Mouse (Mus musculus): ENCODE measurements around the gene Alg9. TPM values are rescaled to one million over a fixed set of nuclear protein-coding genes. Genes with fewer than 3 reads are reported as not detected.
A peak's percentile ranks its signal among the peaks of the same experiment; 100 is the strongest.

The Alg9 gene
- total RNA-seq, 2 experiments from 2014 or later = 29.0 to 31.1 TPM

- H3K4me3 ChIP-seq = peak within 1 kb of the TSS; percentile 78
- H3K27ac ChIP-seq = peak within 1 kb of the TSS; percentile 97
- peak; percentile 99 for DNase-seq (ENCODE audit: low spot score in 2 of 2)
- peak; percentile 96; the same call in 1 of the 2 replicates for TF ChIP-seq CTCF (conservative IDR thresholded peaks at IDR 0.05)
These were observed 6.5 kb upstream of the Alg9 start, which contains the start of gene Fdxacb1 for GRCm38 (mm10) chr9:50768107-50769002. Gene Fdxacb1 (plus strand): TSS chr9:50768236.

- H3K4me3 ChIP-seq = no peak overlapping the region
These were observed 4.8 kb upstream of the Alg9 start for GRCm38 (mm10) chr9:50770011-50770410.

GRCm38 (mm10) chr9:50774026-50774462 is 775 bp upstream of the Alg9 start:
- TF ChIP-seq CTCF (conservative IDR thresholded peaks at IDR 0.05) = no peak
- Histone ChIP-seq H3K4me3 (peak overlapping the region; percentile 71; the same call in 1 of the 2 replicates), H3K27ac (peak overlapping the region; percentile 90)
- DNase-seq (ENCODE audit: low spot score in 2 of 2) = no peak

More at GRCm38 (mm10) chr9:50770011-50770410, 4.8 kb upstream of the Alg9 start:
- no peak for TF ChIP-seq CTCF (conservative IDR thresholded peaks at IDR 0.05)
- DNase-seq (ENCODE audit: low spot score in 2 of 2) = no peak
- no peak overlapping the region for H3K27ac ChIP-seq

DNA sequence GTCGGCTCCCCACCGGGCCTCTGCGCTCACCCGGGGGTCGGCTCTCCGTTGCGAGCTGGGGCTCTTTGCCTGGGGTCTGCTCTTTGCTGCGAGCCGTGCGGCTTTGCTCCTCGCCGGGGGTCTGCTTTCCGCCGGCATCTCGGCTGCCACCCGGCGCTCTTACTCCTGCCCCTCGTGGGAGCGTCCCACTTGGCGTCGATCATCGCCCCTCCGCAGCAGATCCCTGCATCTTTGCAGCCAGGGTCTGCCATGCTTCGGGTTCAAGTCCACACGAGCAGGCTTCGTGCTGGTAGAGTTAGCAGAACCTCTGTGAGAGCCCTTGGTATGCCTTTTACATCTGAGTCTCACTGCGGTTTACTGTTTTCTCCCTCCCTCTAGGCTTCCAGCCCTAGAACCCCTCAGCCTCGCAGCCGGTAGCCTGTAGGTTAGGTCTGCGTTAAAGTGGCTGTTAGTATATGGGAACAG is 875 bp downstream of the Alg9 start:
- peak overlapping the region; percentile 90 for H3K27ac ChIP-seq
- no peak for DNase-seq (ENCODE audit: low spot score in 2 of 2)

GRCm38 (mm10) chr9:50776162-50776760 is 1.4 kb downstream of the Alg9 start:
- DNase-seq (ENCODE audit: low spot score in 2 of 2) = no peak
- Histone ChIP-seq H3K4me3 (peak overlapping the region; percentile 71), H3K27ac (no peak overlapping the region)
- TF ChIP-seq CTCF (conservative IDR thresholded peaks at IDR 0.05) = no peak

More for the DNA sequence above, 875 bp downstream of the Alg9 start:
- peak overlapping the region; percentile 71 for H3K4me3 ChIP-seq
- no peak for TF ChIP-seq CTCF (conservative IDR thresholded peaks at IDR 0.05)

GRCm38 (mm10) chr9:50782155-50782554 is 7.3 kb downstream of the Alg9 start:
- Histone ChIP-seq H3K27ac (no peak overlapping the region), H3K4me3 (no peak overlapping the region)
- no peak for DNase-seq (ENCODE audit: low spot score in 2 of 2)
- peak; percentile 74 for TF ChIP-seq CTCF (conservative IDR thresholded peaks at IDR 0.05)

GRCm38 (mm10) chr9:50795266-50795665 is 20.4 kb downstream of the Alg9 start:
- TF ChIP-seq CTCF (conservative IDR thresholded peaks at IDR 0.05) = no peak
- Histone ChIP-seq H3K4me3 (no peak overlapping the region), H3K27ac (no peak overlapping the region)
- no peak for DNase-seq (ENCODE audit: low spot score in 2 of 2)

GRCm38 (mm10) chr9:50796776-50797175 is 22.0 kb downstream of the Alg9 start:
- DNase-seq (ENCODE audit: low spot score in 2 of 2) = no peak
- H3K27ac ChIP-seq = no peak overlapping the region
- no peak for TF ChIP-seq CTCF (conservative IDR thresholded peaks at IDR 0.05)
- H3K4me3 ChIP-seq = no peak overlapping the region

- no peak for DNase-seq (ENCODE audit: low spot score in 2 of 2)
- TF ChIP-seq CTCF (conservative IDR thresholded peaks at IDR 0.05) = no peak
- H3K27ac ChIP-seq = no peak overlapping the region
- no peak overlapping the region for H3K4me3 ChIP-seq
These were observed 22.8 kb downstream of the Alg9 start for GRCm38 (mm10) chr9:50797641-50798040.

- no peak for TF ChIP-seq CTCF (conservative IDR thresholded peaks at IDR 0.05)
- Histone ChIP-seq H3K4me3 (no peak overlapping the region), H3K27ac (no peak overlapping the region)
- no peak for DNase-seq (ENCODE audit: low spot score in 2 of 2)
These were observed 23.5 kb downstream of the Alg9 start for GRCm38 (mm10) chr9:50798368-50798767.

DNA sequence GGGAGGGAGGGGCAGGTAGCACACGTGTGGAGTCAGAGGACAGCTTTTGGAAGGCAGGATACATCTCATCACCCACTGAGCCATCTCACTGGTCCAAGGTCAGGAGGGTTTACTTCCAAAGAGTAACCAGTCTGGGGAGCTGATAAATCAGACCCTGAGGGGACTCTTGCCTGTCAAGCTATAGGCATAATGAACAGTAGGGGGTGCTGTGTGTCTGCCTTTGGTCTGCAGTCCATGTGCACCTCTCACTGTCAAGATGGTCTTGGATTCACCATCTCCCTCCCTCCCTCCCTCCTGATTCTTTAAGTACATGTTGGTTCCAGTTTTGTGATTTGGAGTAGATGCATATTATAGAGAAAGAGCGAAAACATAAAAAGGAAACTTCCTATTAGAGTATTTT is 26.2 kb downstream of the Alg9 start:
- no peak overlapping the region for H3K27ac ChIP-seq
- no peak overlapping the region for H3K4me3 ChIP-seq
- DNase-seq (ENCODE audit: low spot score in 2 of 2) = peak in 1 of 2 experiments; percentile 49
- TF ChIP-seq CTCF (conservative IDR thresholded peaks at IDR 0.05) = peak; percentile 77

DNA sequence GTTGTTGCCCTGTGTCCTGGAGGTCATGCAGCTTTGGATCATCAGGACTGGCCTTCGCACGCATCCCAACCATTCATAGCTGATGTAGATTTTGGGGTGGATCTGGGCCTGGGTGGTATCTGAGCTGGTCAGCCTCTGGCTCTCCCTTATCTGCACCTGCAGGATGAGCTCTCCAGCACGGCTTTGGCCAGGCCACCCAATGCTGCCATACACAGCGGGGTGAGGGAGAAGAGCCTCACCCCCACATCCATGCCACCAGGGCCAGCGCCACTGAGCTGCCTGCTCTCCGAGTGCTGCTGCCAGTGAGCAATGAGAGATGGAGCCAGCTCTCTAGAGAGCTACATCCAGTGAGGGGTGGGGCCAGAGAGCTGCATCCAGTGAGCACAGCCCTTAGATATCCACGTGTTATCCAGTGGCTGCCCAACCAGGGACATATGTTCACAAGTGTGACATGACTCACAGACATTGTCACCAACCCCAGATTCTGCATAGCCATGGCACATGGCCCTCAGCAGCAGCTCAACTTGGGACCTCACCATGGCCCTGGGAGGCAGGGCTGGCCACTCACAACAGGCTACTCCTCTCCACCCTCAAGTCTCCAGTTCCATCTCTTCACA is 28.3 kb downstream of the Alg9 start:
- H3K27ac ChIP-seq = no peak overlapping the region
- DNase-seq (ENCODE audit: low spot score in 2 of 2) = no peak
- no peak for TF ChIP-seq CTCF (conservative IDR thresholded peaks at IDR 0.05)
- H3K4me3 ChIP-seq = no peak overlapping the region

DNA sequence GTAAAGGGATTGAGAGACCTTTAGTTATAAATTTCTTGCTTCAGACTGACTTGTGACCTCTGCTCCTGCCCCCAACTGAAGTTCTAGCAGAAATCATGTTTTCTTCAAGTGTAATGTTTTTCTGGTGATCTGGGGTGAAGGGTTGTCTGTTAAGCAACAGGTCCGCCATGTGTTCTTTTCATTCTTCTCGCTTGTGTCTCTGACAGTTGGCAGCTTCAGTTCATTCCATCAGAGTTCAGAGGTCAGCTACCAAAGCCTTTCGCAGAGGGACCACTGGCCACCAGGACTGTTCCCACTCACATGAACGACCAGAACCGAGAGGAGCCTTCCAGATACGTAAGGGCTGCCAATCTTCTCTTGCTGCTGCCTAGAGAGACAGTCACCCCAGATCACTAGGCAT is 33.7 kb downstream of the Alg9 start:
- H3K27ac ChIP-seq = no peak overlapping the region
- H3K4me3 ChIP-seq = no peak overlapping the region
- DNase-seq (ENCODE audit: low spot score in 2 of 2) = no peak
- no peak for TF ChIP-seq CTCF (conservative IDR thresholded peaks at IDR 0.05)
